Mouse (Mus musculus): ENCODE measurements around the gene Isca1.

Isca1 gene

GRCm38 (mm10) chr13:59769296-59770163 is at the start of gene Isca1:
Gene Isca1, minus strand, starts transcription at chr13:59769810.
- POLR2A ChIA-PET: interaction anchor here (0.5 to 6.9 kb wide), 121 partner anchors 8 to 1641 kb away, joined by 3 to 93 read pairs (median 5); partner anchors contain the start of genes Tut7 (in 3 of the 4), 1700014D04Rik (in 2 of the 4), Agtpbp1 (in 2 of the 4) and Gas1 (in 2 of the 4)

GRCm38 (mm10) chr13:59817352-59817751 is 47.7 kb upstream of the Isca1 start:
- POLR2A ChIA-PET: interaction anchor here in 2 of 4 experiments (0.6 to 1.4 kb wide), 7 partner anchors 8 to 206 kb away, joined by 3 to 5 read pairs (median 3); partner anchors contain the start of gene Isca1 (in 1 of the 2)
- CTCF ChIA-PET: interaction anchor here in 1 of 4 experiments (1.1 kb wide), 1 partner anchor 23 kb away, joined by 3 read pairs; no protein-coding TSS in a partner anchor

More at GRCm38 (mm10) chr13:59769296-59770163, at the start of gene Isca1:
- CTCF ChIA-PET: interaction anchor here (0.6 to 2.8 kb wide), 23 partner anchors 8 to 1595 kb away, joined by 3 to 25 read pairs (median 4); partner anchors contain the start of gene Spata31d1a (in 1 of the 4)

- POLR2A ChIA-PET: interaction anchor here in 2 of 4 experiments (0.7 to 1.7 kb wide), 5 partner anchors 10 to 44 kb away, joined by 3 to 9 read pairs (median 3); partner anchors contain the start of genes Isca1 (in 1 of the 2) and Tut7 (in 1 of the 2)
These were observed 44.5 kb upstream of the Isca1 start for GRCm38 (mm10) chr13:59814109-59814591.

GRCm38 (mm10) chr13:59811581-59811980 is 42.0 kb upstream of the Isca1 start:
- CTCF ChIA-PET: no interaction called here
- POLR2A ChIA-PET: interaction anchor here in 2 of 4 experiments (1.8 kb wide), 2 partner anchors 10 to 15 kb away, joined by 5 read pairs; no protein-coding TSS in a partner anchor

More at GRCm38 (mm10) chr13:59814109-59814591, 44.5 kb upstream of the Isca1 start:
- CTCF ChIA-PET: no interaction called here

GRCm38 (mm10) chr13:59801000-59801399 is 31.4 kb upstream of the Isca1 start:
- POLR2A ChIA-PET: interaction anchor here in 3 of 4 experiments (0.6 to 1.4 kb wide), 7 partner anchors 11 to 124 kb away, joined by 3 to 5 read pairs (median 3); partner anchors contain the start of gene Isca1 (in 1 of the 3)
- CTCF ChIA-PET: interaction anchor here in 1 of 4 experiments (0.7 kb wide), 1 partner anchor 235 kb away, joined by 3 read pairs; no protein-coding TSS in a partner anchor

GRCm38 (mm10) chr13:59800077-59800476 is 30.5 kb upstream of the Isca1 start:
- POLR2A ChIA-PET: interaction anchor here in 2 of 4 experiments (0.9 to 2.4 kb wide), 3 partner anchors 10 to 30 kb away, joined by 4 to 6 read pairs (median 4); partner anchors contain the start of genes Isca1 (in 1 of the 2) and Tut7 (in 1 of the 2)
- CTCF ChIA-PET: interaction anchor here in 1 of 4 experiments (0.9 kb wide), 1 partner anchor 41 kb away, joined by 3 read pairs; no protein-coding TSS in a partner anchor

- CTCF ChIA-PET: interaction anchor here in 2 of 4 experiments (0.6 to 0.9 kb wide), 2 partner anchors 70 to 1545 kb away, joined by 3 to 6 read pairs; no protein-coding TSS in a partner anchor
- POLR2A ChIA-PET: interaction anchor here in 2 of 4 experiments (0.7 to 2.4 kb wide), 3 partner anchors 11 to 28 kb away, joined by 3 to 6 read pairs (median 4); no protein-coding TSS in a partner anchor
These were observed 28.7 kb upstream of the Isca1 start for GRCm38 (mm10) chr13:59798306-59798705.

GRCm38 (mm10) chr13:59796466-59796848 is 26.8 kb upstream of the Isca1 start:
- ChIA-PET CTCF (interaction anchor here in 3 of 4 experiments (0.6 to 1.5 kb wide), 3 partner anchors 44 to 383 kb away, joined by 3 to 5 read pairs (median 4); no protein-coding TSS in a partner anchor), POLR2A (interaction anchor here in 3 of 4 experiments (0.7 to 2.1 kb wide), 15 partner anchors 9 to 139 kb away, joined by 3 to 30 read pairs (median 4); partner anchors contain the start of genes Isca1 (in 3 of the 3) and Tut7 (in 2 of the 3))

GRCm38 (mm10) chr13:59795807-59796465 is 26.3 kb upstream of the Isca1 start:
- POLR2A ChIA-PET: interaction anchor here in 3 of 4 experiments (0.7 to 2.1 kb wide), 15 partner anchors 9 to 139 kb away, joined by 3 to 30 read pairs (median 4); partner anchors contain the start of genes Isca1 (in 3 of the 3) and Tut7 (in 2 of the 3)
- CTCF ChIA-PET: interaction anchor here in 2 of 4 experiments (0.6 to 1.5 kb wide), 3 partner anchors 29 to 161 kb away, joined by 4 to 5 read pairs (median 5); no protein-coding TSS in a partner anchor

GRCm38 (mm10) chr13:59794786-59795185 is 25.2 kb upstream of the Isca1 start:
- CTCF ChIA-PET: interaction anchor here in 1 of 4 experiments (0.7 kb wide), 1 partner anchor 89 kb away, joined by 3 read pairs; no protein-coding TSS in a partner anchor
- POLR2A ChIA-PET: interaction anchor here in 2 of 4 experiments (0.8 to 1.6 kb wide), 3 partner anchors 20 to 29 kb away, joined by 3 read pairs; partner anchors contain the start of gene Isca1 (in 1 of the 2)

GRCm38 (mm10) chr13:59782145-59782544 is 12.5 kb upstream of the Isca1 start, which contains the start of gene Gm49354:
Gene Gm49354, minus strand, starts transcription at chr13:59782245.
- ChIA-PET POLR2A (interaction anchor here in 2 of 4 experiments (0.6 to 13.7 kb wide), 2 partner anchors 12 to 13 kb away, joined by 3 to 93 read pairs; partner anchors contain the start of gene Isca1 (in 2 of the 2)), CTCF (no interaction called here)

- CTCF ChIA-PET: interaction anchor here in 3 of 4 experiments (0.5 to 3.0 kb wide), 6 partner anchors 9 to 1039 kb away, joined by 3 to 25 read pairs (median 4); partner anchors contain the start of gene Isca1 (in 1 of the 3)
- POLR2A ChIA-PET: interaction anchor here (0.6 to 13.7 kb wide), 11 partner anchors 9 to 419 kb away, joined by 3 to 93 read pairs (median 4); partner anchors contain the start of genes Isca1 (in 3 of the 4) and 1700014D04Rik (in 1 of the 4)
These were observed 10.2 kb upstream of the Isca1 start for GRCm38 (mm10) chr13:59779744-59780264.

GRCm38 (mm10) chr13:59779213-59779612 is 9.6 kb upstream of the Isca1 start:
- CTCF ChIA-PET: interaction anchor here in 2 of 4 experiments (0.5 to 3.0 kb wide), 5 partner anchors 9 to 1040 kb away, joined by 3 to 25 read pairs (median 3); partner anchors contain the start of gene Isca1 (in 1 of the 2)
- POLR2A ChIA-PET: interaction anchor here (0.6 to 13.7 kb wide), 7 partner anchors 9 to 418 kb away, joined by 3 to 93 read pairs (median 5); partner anchors contain the start of gene Isca1 (in 3 of the 4)

- CTCF ChIA-PET: interaction anchor here in 1 of 4 experiments (0.6 kb wide), 1 partner anchor 81 kb away, joined by 3 read pairs; no protein-coding TSS in a partner anchor
- POLR2A ChIA-PET: interaction anchor here in 2 of 4 experiments (0.8 to 1.7 kb wide), 6 partner anchors 9 to 22 kb away, joined by 3 to 5 read pairs (median 3); no protein-coding TSS in a partner anchor
These were observed 5.6 kb upstream of the Isca1 start for GRCm38 (mm10) chr13:59775168-59775567.

- POLR2A ChIA-PET: interaction anchor here in 3 of 4 experiments (0.7 to 6.9 kb wide), 15 partner anchors 11 to 250 kb away, joined by 3 to 93 read pairs (median 9); partner anchors contain the start of genes 1700014D04Rik (in 1 of the 3), Gm49354 (in 1 of the 3), Spata31d1a (in 1 of the 3) and Tut7 (in 1 of the 3)
- CTCF ChIA-PET: interaction anchor here (0.7 to 2.8 kb wide), 7 partner anchors 9 to 256 kb away, joined by 3 to 25 read pairs (median 6); no protein-coding TSS in a partner anchor
These were observed 1.6 kb upstream of the Isca1 start for GRCm38 (mm10) chr13:59771257-59771656.

- CTCF ChIA-PET: interaction anchor here (0.6 to 2.8 kb wide), 17 partner anchors 9 to 1622 kb away, joined by 3 to 25 read pairs (median 5); partner anchors contain the start of gene Spata31d1a (in 1 of the 4)
- POLR2A ChIA-PET: interaction anchor here (0.7 to 6.9 kb wide), 72 partner anchors 9 to 1642 kb away, joined by 3 to 93 read pairs (median 6); partner anchors contain the start of genes Tut7 (in 3 of the 4), 1700014D04Rik (in 2 of the 4), Agtpbp1 (in 2 of the 4) and Gas1 (in 2 of the 4)
These were observed 1.2 kb upstream of the Isca1 start for GRCm38 (mm10) chr13:59770847-59771246.
